Mouse (Mus musculus) layer of hippocampus, postnatal 25 days (tissue): ENCODE data around the gene Baiap2l1. TPM values are rescaled to one million over a fixed set of nuclear protein-coding genes. Genes with fewer than 3 reads are reported as not detected.

Experiments used
- DNase-seq, 2 experiments: peaks; one replicate each; pipeline ENCODE4 v3.0.0; 2022; ENCODE audit warnings: mixed read lengths in 2 of 2, low spot score in 1 of 2; ENCODE audit errors: extremely low spot score in 1 of 2
- total RNA-seq, 2 experiments: library from RNA; stranded (reverse); gene quantifications; 2 replicates each; pipeline ENCODE4 v1.2.3; 2021

The Baiap2l1 gene
- total RNA-seq, 2 experiments from 2014 or later = 0.42 to 0.49 TPM

GRCm38 (mm10) chr5:144288391-144288790 is 69.5 kb downstream of the Baiap2l1 start:
- no peak for DNase-seq

GRCm38 (mm10) chr5:144287267-144287820 is 70.6 kb downstream of the Baiap2l1 start:
- no peak for DNase-seq

- no peak for DNase-seq
These were observed 71.2 kb downstream of the Baiap2l1 start for GRCm38 (mm10) chr5:144286591-144287266.

GRCm38 (mm10) chr5:144284599-144284998 is 73.3 kb downstream of the Baiap2l1 start:
- no peak for DNase-seq

GRCm38 (mm10) chr5:144283551-144284031 is 74.3 kb downstream of the Baiap2l1 start:
- no peak for DNase-seq

- no peak for DNase-seq
These were observed 75.2 kb downstream of the Baiap2l1 start for GRCm38 (mm10) chr5:144282470-144283260.

- no peak for DNase-seq
These were observed 78.0 kb downstream of the Baiap2l1 start for GRCm38 (mm10) chr5:144279926-144280325.

- no peak for DNase-seq
These were observed 78.8 kb downstream of the Baiap2l1 start for GRCm38 (mm10) chr5:144279081-144279541.

- no peak for DNase-seq
These were observed 79.4 kb downstream of the Baiap2l1 start for GRCm38 (mm10) chr5:144278374-144278960.

- DNase-seq = no peak
These were observed 80.8 kb downstream of the Baiap2l1 start for GRCm38 (mm10) chr5:144276898-144277630.

GRCm38 (mm10) chr5:144274904-144275303 is 83.0 kb downstream of the Baiap2l1 start:
- no peak for DNase-seq

GRCm38 (mm10) chr5:144271772-144272171 is 86.1 kb downstream of the Baiap2l1 start:
- no peak for DNase-seq

- no peak for DNase-seq
These were observed 86.8 kb downstream of the Baiap2l1 start for GRCm38 (mm10) chr5:144271118-144271517.

GRCm38 (mm10) chr5:144270420-144270819 is 87.5 kb downstream of the Baiap2l1 start:
- no peak for DNase-seq

GRCm38 (mm10) chr5:144269926-144270325 is 88.0 kb downstream of the Baiap2l1 start:
- no peak for DNase-seq

- DNase-seq = peak in 1 of 2 experiments; percentile 42
These were observed 90.2 kb downstream of the Baiap2l1 start for GRCm38 (mm10) chr5:144267535-144268241.

- DNase-seq = no peak
These were observed 94.4 kb downstream of the Baiap2l1 start for GRCm38 (mm10) chr5:144263496-144263895.

GRCm38 (mm10) chr5:144263082-144263481 is 94.8 kb downstream of the Baiap2l1 start:
- DNase-seq = no peak

- DNase-seq = no peak
These were observed 96.1 kb downstream of the Baiap2l1 start for GRCm38 (mm10) chr5:144261829-144262228.
